12 mouse cellular contexts compared by ENCODE assay signal in genomic region chr17:46920855-46921254, GRCm38 (mm10).
A peak's percentile ranks its signal among the peaks of the same experiment; 100 is the strongest.
DNase-seq lines count a peak whose midpoint lies in the region.
"Had no signal": no experiment of that assay in that cellular context is flagged by ENCODE, and none has a peak within 500 bp of the region (broad histone marks: within the 10 kb centered on the region; RNA-seq: fewer than 3 reads in every experiment).

No protein-coding gene starts in this region.

- DNase-seq in lung, postnatal 10 days = peak; percentile 36
- DNase-seq in lung, postnatal 25 days (ENCODE audit: low spot score) = no peak
- peak; percentile 86 for DNase-seq in NIH3T3 (ENCODE audit: low read depth)
- peak; percentile 37 for DNase-seq in embryo, embryonic 11.5 days (ENCODE audit: low read depth, low spot score)
- DNase-seq in mesoderm, embryonic 11.5 days (ENCODE audit: low read depth, low spot score) = peak; percentile 56
- no peak for DNase-seq in right cerebral cortex, postnatal 4 days
- no peak for DNase-seq in cerebellum, postnatal 36 days
- DNase-seq: cerebellum, postnatal 25 days; heart, adult 11 months; kidney, adult 8-10 months; liver, embryonic 13.5 days; right cerebral cortex, postnatal 25 days had no signal

Comparison
In these comparisons a context has a peak if more than half of its experiments do, and no peak if none do; other contexts are left out.
1. DNase-seq: peak in lung, postnatal 10 days (single experiment), NIH3T3 (single experiment), embryo, embryonic 11.5 days (single experiment) and mesoderm, embryonic 11.5 days (single experiment); none in lung, postnatal 25 days (single experiment), right cerebral cortex, postnatal 4 days (single experiment) and cerebellum, postnatal 36 days (0 of 2).